Mouse (Mus musculus): ENCODE data around the gene Hipk3. TPM values are rescaled to one million over a fixed set of nuclear protein-coding genes. Genes with fewer than 3 reads are reported as not detected.

Hipk3 gene
- polyA plus RNA-seq, 1 experiment from 2014 or later: 8.1 TPM

DNA sequence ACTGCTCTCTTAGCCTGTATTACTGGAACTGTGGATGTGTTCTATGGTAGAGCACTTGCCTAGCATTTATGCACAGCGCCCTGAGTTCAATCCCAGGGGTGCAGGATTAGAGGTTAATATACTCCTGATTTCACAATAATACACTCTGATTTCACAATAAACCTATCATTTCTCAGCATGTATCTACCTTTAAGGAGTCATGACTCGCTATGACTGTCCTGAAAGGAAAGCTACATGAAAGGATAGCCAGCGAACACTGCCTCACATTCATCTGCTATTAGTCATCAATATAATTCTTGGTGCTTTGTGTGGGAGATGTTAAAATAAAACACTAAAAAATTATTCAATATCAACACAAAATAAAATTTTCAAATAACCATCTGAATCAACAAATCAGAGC lies 58.0 kb downstream of the Hipk3 start:
- ATAC-seq (ENCODE audit: low FRiP score, low read depth): no peak
- WGBS: 96% methylated on average over 3 of the region's 3 CpGs
- Histone ChIP-seq H3K27me3 (no peaks in the 10 kb centered on the region), H3K27ac (replicated peaks) (no peak overlapping the region), H3K9ac (no peak overlapping the region), H3K4me3 (no peak overlapping the region), H3K4me1 (replicated peaks) (no peaks in the 10 kb centered on the region), H3K9me3 (no peaks in the 10 kb centered on the region), H3K36me3 (peaks cover 59% of the 10 kb centered on the region), H3K4me2 (no peak overlapping the region)

DNA sequence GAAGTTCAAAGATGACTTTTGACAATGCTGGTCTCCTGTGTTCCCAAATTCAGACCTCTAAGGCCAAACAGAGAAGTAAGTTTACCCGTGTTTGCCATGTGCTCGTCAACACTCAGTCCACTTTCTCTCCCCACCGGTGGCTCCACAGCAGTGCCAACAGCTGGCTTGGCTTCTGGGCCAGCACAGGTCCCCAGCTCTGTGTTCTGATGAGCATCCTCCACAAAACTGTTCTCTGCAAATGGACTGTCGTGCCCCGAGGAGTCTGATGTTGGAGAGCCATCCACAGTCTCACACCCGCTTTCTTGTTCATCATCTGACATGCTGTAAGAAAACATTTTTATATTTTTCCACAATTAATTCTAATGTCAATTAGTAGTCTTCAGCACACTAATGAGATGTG lies 63.2 kb downstream of the Hipk3 start:
- H3K36me3 ChIP-seq: peaks cover 53% of the 10 kb centered on the region
- 95% methylated on average over 6 of the region's 6 CpGs for WGBS
- H3K27me3 ChIP-seq: no peaks in the 10 kb centered on the region

DNA sequence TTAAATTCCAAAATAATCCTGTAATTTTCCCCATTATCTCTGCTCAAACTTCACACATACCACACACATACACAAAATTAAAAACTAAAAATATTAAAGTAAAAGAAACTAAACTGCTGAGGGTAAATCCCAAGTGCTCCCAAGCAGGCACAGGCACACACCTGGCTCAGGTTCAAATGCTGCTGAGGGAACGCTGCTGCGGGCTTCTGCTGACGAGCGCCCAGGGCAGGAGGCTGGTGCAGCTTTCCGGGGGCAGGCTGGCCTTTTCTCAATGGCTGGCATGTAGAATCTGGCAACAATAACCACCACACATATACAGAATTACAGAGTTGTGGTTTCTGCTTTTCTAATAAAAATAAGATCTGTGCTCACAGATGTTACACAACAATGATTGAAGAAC lies 63.7 kb downstream of the Hipk3 start:
- no peak overlapping the region for H3K4me2 ChIP-seq
- H3K4me3 ChIP-seq: no peak overlapping the region
- no peak for ATAC-seq (ENCODE audit: low FRiP score, low read depth)
- no peaks in the 10 kb centered on the region for H3K9me3 ChIP-seq
- H3K36me3 ChIP-seq: peaks cover 49% of the 10 kb centered on the region
- H3K9ac ChIP-seq: no peak overlapping the region
- H3K27me3 ChIP-seq: no peaks in the 10 kb centered on the region
- H3K27ac ChIP-seq (replicated peaks): no peak overlapping the region
- H3K4me1 ChIP-seq (replicated peaks): no peaks in the 10 kb centered on the region
- 81% methylated on average over 5 of the region's 5 CpGs for WGBS

More for the DNA sequence above, 63.2 kb downstream of the Hipk3 start:
- no peaks in the 10 kb centered on the region for H3K4me1 ChIP-seq (replicated peaks)
- no peak overlapping the region for H3K27ac ChIP-seq (replicated peaks)
- no peak overlapping the region for H3K9ac ChIP-seq
- ATAC-seq (ENCODE audit: low FRiP score, low read depth): no peak
- H3K4me3 ChIP-seq: no peak overlapping the region
- no peak overlapping the region for H3K4me2 ChIP-seq
- H3K9me3 ChIP-seq: no peaks in the 10 kb centered on the region

DNA sequence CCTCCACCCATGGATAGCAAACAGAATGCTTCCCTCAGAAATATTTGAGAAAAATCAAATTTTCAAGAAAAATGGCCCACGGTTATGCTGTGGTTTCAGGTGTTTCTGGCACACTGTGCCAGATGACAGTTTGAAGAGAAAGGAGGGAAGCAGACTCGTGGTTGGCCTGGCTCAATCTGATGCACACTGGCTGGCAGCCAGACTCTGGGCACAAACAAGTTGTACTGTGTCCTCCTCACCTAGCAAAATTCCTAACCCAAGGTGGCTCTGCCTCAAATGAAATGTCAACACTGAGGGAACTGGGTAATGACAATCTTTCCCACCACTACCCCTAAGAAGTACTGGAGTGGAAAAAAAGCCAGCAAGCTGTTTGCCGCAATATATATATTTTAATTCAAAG lies 68.1 kb downstream of the Hipk3 start:
- ATAC-seq (ENCODE audit: low FRiP score, low read depth): no peak
- Histone ChIP-seq H3K27ac (replicated peaks) (no peak overlapping the region), H3K36me3 (peaks cover 18% of the 10 kb centered on the region), H3K4me2 (no peak overlapping the region), H3K4me3 (no peak overlapping the region), H3K4me1 (replicated peaks) (no peaks in the 10 kb centered on the region), H3K27me3 (no peaks in the 10 kb centered on the region), H3K9ac (no peak overlapping the region), H3K9me3 (no peaks in the 10 kb centered on the region)
- WGBS: 75% methylated on average over 3 of the region's 3 CpGs

DNA sequence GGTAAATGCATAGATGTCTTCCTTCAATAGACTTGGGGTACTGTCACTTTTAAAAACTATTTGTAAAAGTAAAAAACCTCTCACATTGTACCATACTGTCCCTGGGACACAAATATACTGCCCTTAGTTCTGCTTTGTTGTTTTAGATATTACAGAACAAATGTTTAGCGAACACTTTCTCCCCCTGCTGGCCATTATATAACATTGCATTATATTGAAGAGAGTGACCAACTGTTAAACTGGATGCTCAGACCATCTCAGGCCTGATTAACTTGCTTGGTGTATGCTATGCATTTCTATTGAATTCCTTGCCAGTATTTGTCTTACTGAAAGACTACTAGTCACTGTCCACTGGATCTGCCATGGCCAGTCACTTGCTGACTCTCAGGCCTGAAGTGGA lies 72.0 kb downstream of the Hipk3 start:
- 11% methylated on average over 1 of the region's 1 CpGs for WGBS
- no peak overlapping the region for H3K4me2 ChIP-seq
- H3K36me3 ChIP-seq: no peaks in the 10 kb centered on the region
- no peak overlapping the region for H3K9ac ChIP-seq
- no peak overlapping the region for H3K27ac ChIP-seq (replicated peaks)
- ATAC-seq (ENCODE audit: low FRiP score, low read depth): peak; percentile 47; the same call in 1 of the 2 replicates
- no peaks in the 10 kb centered on the region for H3K4me1 ChIP-seq (replicated peaks)
- H3K27me3 ChIP-seq: no peaks in the 10 kb centered on the region
- no peaks in the 10 kb centered on the region for H3K9me3 ChIP-seq
- no peak overlapping the region for H3K4me3 ChIP-seq

DNA sequence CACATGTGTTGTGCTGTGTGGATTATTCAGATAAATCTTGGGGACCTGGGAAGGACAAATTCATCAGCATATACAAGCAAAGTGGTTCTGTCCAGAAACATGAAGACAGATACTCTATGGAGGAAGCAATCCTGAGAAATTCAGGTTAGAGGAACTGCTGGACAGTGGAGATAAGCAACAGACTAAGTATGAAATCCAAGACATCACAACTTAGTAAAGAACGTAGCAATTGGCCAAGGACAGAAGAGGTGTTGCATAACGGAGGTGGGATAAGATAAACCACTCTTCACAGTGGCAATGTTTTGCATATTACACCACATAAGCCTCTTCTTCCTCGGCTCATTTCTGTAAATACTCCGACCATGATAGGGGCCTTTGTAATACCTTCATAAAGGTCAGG lies 73.4 kb downstream of the Hipk3 start:
- 85% methylated on average over 4 of the region's 4 CpGs for WGBS
- H3K4me1 ChIP-seq (replicated peaks): no peaks in the 10 kb centered on the region
- H3K27ac ChIP-seq (replicated peaks): no peak overlapping the region
- no peaks in the 10 kb centered on the region for H3K36me3 ChIP-seq
- no peaks in the 10 kb centered on the region for H3K9me3 ChIP-seq
- H3K4me2 ChIP-seq: no peak overlapping the region
- ATAC-seq (ENCODE audit: low FRiP score, low read depth): no peak
- no peak overlapping the region for H3K4me3 ChIP-seq
- H3K9ac ChIP-seq: no peak overlapping the region
- H3K27me3 ChIP-seq: no peaks in the 10 kb centered on the region

DNA sequence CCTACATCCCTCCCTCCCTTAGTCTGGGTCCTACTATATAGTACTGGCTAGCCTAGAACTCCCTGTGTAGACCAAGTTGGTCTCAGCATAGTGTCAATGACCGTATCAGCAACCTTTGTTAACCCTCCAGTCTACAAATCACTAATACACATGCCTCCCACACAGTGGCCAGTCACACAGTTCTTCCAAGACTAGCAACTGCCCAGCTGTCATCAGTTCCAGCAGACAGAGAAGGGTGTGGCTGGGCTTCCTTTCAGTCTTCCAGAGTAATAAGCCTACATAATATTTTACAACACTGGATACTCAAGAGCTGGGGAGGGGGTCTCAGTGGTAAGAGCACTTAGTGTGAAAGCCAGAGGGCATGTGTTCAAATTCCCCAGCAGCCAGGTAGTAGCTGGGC lies 74.2 kb downstream of the Hipk3 start:
- no peak overlapping the region for H3K4me2 ChIP-seq
- H3K27me3 ChIP-seq: no peaks in the 10 kb centered on the region
- no peak overlapping the region for H3K4me3 ChIP-seq
- no peak overlapping the region for H3K27ac ChIP-seq (replicated peaks)
- H3K4me1 ChIP-seq (replicated peaks): no peaks in the 10 kb centered on the region
- no peaks in the 10 kb centered on the region for H3K9me3 ChIP-seq
- 81% methylated on average over 1 of the region's 1 CpGs for WGBS
- no peak for ATAC-seq (ENCODE audit: low FRiP score, low read depth)
- no peak overlapping the region for H3K9ac ChIP-seq
- H3K36me3 ChIP-seq: no peaks in the 10 kb centered on the region

DNA sequence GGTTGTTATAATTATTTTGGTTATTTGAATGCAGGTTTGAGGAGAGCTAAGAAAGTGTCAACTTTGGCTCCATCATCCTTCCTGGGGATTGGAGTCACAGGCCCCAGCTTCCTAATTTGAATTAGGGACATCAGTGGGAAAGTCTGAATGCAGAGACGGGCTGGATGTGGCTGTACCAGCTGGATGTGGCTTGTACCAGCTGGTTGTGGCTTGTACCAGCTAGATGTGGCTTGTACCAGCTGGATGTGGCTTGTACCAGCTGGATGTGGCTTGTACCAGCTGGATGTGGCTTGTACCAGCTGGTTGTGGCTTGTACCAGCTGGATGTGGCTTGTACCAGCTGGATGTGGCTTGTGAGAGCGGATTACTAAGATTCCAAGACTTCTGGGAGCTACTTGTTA lies 74.8 kb downstream of the Hipk3 start:
- no peak overlapping the region for H3K4me2 ChIP-seq
- no peaks in the 10 kb centered on the region for H3K36me3 ChIP-seq
- ATAC-seq (ENCODE audit: low FRiP score, low read depth): no peak
- H3K4me1 ChIP-seq (replicated peaks): no peaks in the 10 kb centered on the region
- H3K9me3 ChIP-seq: no peaks in the 10 kb centered on the region
- no peak overlapping the region for H3K9ac ChIP-seq
- H3K27ac ChIP-seq (replicated peaks): no peak overlapping the region
- no peaks in the 10 kb centered on the region for H3K27me3 ChIP-seq
- H3K4me3 ChIP-seq: no peak overlapping the region
- WGBS: 66% methylated on average over 2 of the region's 2 CpGs

DNA sequence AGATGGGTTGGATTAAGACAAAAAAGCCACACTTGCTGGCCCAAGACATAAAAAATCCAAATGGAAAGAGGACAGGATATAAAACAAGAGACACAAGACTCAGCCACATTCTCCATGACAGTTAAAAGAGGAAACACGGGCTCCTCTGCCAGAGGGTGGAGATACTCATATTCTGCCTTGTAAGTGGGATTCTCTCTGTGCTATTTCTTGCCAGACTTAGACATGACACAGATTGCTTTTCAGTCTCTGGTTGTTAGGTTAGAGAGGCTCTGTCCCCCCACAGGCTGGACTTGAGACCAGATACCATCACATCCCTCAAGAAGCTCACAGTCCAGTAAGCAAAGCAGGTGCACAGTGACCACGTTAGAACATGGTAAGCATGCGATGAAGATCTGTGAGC lies 81.2 kb downstream of the Hipk3 start:
- Histone ChIP-seq H3K4me1 (replicated peaks) (peaks cover 19% of the 10 kb centered on the region), H3K27ac (replicated peaks) (no peak overlapping the region), H3K9ac (no peak overlapping the region), H3K36me3 (no peaks in the 10 kb centered on the region), H3K4me3 (no peak overlapping the region), H3K4me2 (no peak overlapping the region), H3K27me3 (0 out of 2 replicates have a peak, but pooled peaks cover 4% of the 10 kb centered on the region), H3K9me3 (no peaks in the 10 kb centered on the region)
- ATAC-seq (ENCODE audit: low FRiP score, low read depth): no peak
- 81% methylated on average over 3 of the region's 3 CpGs for WGBS

DNA sequence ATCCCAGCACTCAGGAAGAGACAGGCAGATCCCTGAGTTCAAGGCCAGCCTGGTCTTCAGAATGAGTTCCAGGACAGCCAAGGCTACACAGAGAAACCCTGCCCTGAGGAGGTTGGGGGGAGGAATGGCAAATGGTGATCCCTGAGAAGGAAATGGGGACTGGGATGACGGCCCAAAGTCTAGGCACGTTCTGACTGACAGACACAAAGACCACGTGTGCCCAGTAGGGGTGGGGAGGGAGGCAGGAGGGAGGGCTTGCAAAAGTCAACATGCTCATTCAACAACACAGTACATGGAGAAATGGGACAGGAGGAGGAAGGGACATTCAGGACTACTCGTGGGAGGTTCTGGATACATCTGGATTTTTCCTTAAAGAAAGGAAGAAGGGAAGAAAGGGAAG lies 81.8 kb downstream of the Hipk3 start:
- no peak for ATAC-seq (ENCODE audit: low FRiP score, low read depth)
- Histone ChIP-seq H3K4me1 (replicated peaks) (peaks cover 24% of the 10 kb centered on the region), H3K4me3 (no peak overlapping the region), H3K36me3 (no peaks in the 10 kb centered on the region), H3K27ac (replicated peaks) (no peak overlapping the region), H3K9me3 (no peaks in the 10 kb centered on the region), H3K27me3 (0 out of 2 replicates have a peak, but pooled peaks cover 4% of the 10 kb centered on the region), H3K9ac (no peak overlapping the region), H3K4me2 (no peak overlapping the region)
- WGBS: 43% methylated on average over 4 of the region's 4 CpGs

DNA sequence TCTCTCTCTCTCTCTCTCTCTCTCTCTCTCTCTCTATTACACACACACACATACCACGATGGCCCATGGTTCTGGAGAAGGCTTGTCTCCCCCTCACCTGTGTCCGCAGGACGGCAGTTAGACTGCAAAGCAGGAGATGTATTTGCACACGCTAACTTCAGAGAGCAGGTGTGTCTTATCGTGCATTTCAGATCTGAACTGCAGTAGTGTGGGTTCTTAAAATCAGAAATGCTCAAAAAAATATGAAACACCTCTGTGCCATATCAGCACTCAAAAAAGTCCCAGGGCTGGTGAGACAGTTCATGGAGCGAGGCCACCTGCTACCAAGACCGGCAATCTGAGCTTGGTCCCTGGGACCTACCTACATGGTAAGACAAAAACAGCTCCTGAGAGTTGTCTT lies 82.4 kb downstream of the Hipk3 start:
- Histone ChIP-seq H3K27me3 (0 out of 2 replicates have a peak, but pooled peaks cover 4% of the 10 kb centered on the region), H3K27ac (replicated peaks) (no peak overlapping the region), H3K9me3 (no peaks in the 10 kb centered on the region), H3K9ac (no peak overlapping the region), H3K4me3 (no peak overlapping the region), H3K4me1 (replicated peaks) (peaks cover 31% of the 10 kb centered on the region), H3K36me3 (no peaks in the 10 kb centered on the region), H3K4me2 (no peak overlapping the region)
- 89% methylated on average over 7 of the region's 7 CpGs for WGBS
- no peak for ATAC-seq (ENCODE audit: low FRiP score, low read depth)

DNA sequence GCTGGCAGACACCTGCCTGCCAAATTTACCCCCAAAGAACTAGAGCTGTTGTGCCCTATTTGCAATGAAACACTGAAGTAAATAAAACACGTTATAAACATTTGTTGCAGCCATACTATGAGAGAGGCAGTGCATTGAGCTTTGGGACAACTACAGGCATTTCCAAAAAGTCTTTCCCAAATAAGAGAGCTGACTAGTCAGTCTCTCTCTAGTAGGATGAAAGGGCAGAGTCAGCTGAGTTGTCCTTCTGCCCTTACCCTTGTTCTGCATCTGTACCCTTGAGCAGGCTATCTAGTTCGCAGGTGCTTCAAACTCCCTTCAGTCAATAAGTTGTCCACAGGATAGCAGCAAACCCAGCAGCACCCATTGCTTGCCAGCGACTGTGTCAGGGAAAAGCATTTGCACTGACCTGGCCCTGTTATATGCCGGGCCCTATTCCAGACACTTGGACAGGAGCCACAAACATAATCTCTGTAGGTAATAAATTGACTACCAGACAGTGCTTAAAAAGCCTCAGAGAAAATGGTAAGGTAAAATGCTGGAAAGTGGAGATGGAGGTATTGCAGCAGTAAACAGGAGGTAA lies 83.2 kb downstream of the Hipk3 start, which contains the start of gene D430041D05Rik:
D430041D05Rik (minus strand) TSS at position 51 of the 583 bp plus-strand sequence.
- peak within 1 kb of the TSS; percentile 83 for H3K4me3 ChIP-seq
- peak within 1 kb of the TSS; percentile 74 for H3K4me2 ChIP-seq
- no peaks in the 10 kb centered on the region for H3K36me3 ChIP-seq
- H3K9ac ChIP-seq: peak within 1 kb of the TSS; percentile 89
- WGBS: 53% methylated on average over 4 of the region's 4 CpGs
- peaks cover 39% of the 10 kb centered on the region for H3K4me1 ChIP-seq (replicated peaks)
- H3K9me3 ChIP-seq: no peaks in the 10 kb centered on the region
- ATAC-seq (ENCODE audit: low FRiP score, low read depth): no peak
- H3K27me3 ChIP-seq: 0 out of 2 replicates have a peak, but pooled peaks cover 4% of the 10 kb centered on the region
- peak within 1 kb of the TSS; percentile 93 for H3K27ac ChIP-seq (replicated peaks)

Measured in hindbrain, embryonic 15.5 days (tissue).